Mouse (Mus musculus) splenic B cell, adult 2 months (primary cell): ENCODE measurements around the gene Henmt1.
A peak's percentile ranks its signal among the peaks of the same experiment; 100 is the strongest.

Experiments used
- DNase-seq: peaks from one replicate; pipeline ENCODE4 v3.0.0-alpha.2; 2011; ENCODE audit warnings: low read depth, low spot score
- H3K27me3 ChIP-seq: 2 replicates; pipeline ENCODE4 v1.6.1; 2012; ENCODE audit warnings: mild to moderate bottlenecking, low read length, moderate library complexity, mixed read lengths; ENCODE audit not compliant: control insufficient read depth, poor library complexity, insufficient read depth, severe bottlenecking
- H3K36me3 ChIP-seq: 2 replicates; pipeline ENCODE4 v1.6.1; 2012; ENCODE audit warnings: mild to moderate bottlenecking, low read length, moderate library complexity, mixed read lengths; ENCODE audit not compliant: control insufficient read depth, poor library complexity, insufficient read depth, severe bottlenecking

The Henmt1 gene

DNA sequence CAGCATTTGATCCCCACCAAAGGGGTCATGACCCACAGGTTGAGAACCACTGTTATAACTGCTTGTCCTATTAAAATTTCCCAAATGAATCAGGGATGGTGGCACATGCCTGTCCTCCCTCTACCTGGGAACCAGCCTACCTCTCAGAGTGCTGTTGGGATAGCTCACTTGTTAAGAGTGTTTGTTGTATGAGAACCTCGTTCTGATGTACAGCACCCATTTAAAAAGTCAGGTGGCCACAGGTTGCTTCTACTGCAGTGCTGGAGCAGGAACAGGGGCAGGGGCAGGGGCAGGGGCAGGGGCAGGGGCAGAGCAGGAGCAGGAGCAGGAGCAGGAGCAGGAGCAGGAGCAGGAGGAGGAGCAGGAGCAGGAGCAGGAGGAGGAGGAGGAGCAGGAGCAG is 59.5 kb downstream of the Henmt1 start:
- Histone ChIP-seq H3K27me3 (no peaks in the 10 kb centered on the region), H3K36me3 (peaks cover 4% of the 10 kb centered on the region)
- DNase-seq = no peak

DNA sequence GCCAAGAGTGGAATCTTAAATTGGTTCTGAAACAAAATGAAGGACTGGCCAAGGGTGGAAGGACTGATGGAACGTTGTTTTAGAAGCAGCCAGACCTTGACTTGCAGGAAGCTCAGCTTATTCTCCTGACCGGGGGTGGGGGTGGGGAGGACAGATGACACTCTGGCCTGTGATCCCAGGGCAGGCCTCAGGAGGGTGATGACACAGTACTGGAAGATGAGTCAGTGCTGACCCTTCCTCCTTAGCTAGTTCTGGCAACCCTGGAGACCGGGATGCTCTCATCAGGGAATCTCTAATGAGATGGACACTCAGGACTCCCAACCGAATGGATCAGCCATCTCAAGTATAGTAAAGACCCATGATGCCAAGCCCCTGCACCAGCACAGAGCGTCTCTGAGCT is 66.1 kb downstream of the Henmt1 start:
- Histone ChIP-seq H3K36me3 (peaks cover 4% of the 10 kb centered on the region), H3K27me3 (no peaks in the 10 kb centered on the region)
- no peak for DNase-seq

DNA sequence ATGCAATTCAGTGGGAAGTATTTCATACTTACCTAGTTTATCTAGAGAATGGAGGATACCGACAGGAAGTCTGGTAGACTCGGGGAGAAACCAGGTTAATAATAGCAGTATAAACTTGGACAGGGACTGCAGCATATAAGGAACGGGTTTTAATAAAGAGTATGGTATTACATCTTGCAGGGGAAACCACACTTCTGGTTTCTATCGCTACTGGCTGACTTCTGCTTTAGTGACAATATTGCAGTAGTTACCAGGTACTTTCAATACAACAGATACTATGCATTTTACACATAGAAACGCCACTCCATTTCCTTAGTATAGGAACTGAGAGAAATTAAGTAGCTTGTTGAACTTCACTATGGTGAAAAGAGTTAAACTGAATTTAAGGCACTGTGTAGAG is 68.5 kb downstream of the Henmt1 start:
- Histone ChIP-seq H3K27me3 (no peaks in the 10 kb centered on the region), H3K36me3 (no peaks in the 10 kb centered on the region)
- DNase-seq = peak; percentile 15
